Mouse (Mus musculus): ENCODE results near the gene Notch1. TPM values are rescaled to one million over a fixed set of nuclear protein-coding genes. Genes with fewer than 3 reads are reported as not detected.
A peak's percentile ranks its signal among the peaks of the same experiment; 100 is the strongest.

Notch1 gene
- total and polyA plus RNA-seq, 2 experiments = 6.2 to 9.7 TPM

DNA sequence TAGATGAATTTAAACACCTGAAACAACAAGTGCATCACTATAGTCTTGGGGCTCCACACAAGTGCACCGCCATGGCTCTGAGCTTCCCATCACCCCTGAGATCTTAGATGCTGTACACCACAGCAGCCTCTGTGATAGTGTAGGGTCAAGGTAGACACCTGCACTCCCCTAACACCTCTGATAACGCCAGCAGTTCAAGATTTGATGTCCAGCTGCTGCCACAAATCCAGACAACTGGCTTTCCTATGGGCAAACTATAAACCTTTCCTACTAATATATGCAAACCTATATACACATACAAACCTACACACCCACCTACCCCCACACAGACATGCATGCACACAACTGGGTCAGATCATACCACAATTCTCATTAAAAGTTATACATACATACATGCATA lies 91.9 kb downstream of the Notch1 start:
- no peak for TF ChIP-seq CTCF (IDR thresholded peaks at IDR 0.05; ENCODE audit: low read depth, low read length)
- TF ChIP-seq POLR2A (IDR thresholded peaks at IDR 0.05; ENCODE audit: extremely low read depth, insufficient read depth, low read length) = no peak
- H3K4me3 ChIP-seq (ENCODE audit: insufficient read depth, low read depth, low read length) = no peak overlapping the region

GRCm38 (mm10) chr2:26423086-26423485 lies 93.4 kb downstream of the Notch1 start:
- no peak overlapping the region for H3K4me3 ChIP-seq (ENCODE audit: insufficient read depth, low read depth, low read length)
- H3K27me3 ChIP-seq (ENCODE audit: control insufficient read depth, insufficient read depth, low read length) = no peaks in the 10 kb centered on the region
- WGBS = 50% methylated on average over 1 of the region's 1 CpGs
- H3K36me3 ChIP-seq (ENCODE audit: control insufficient read depth, insufficient read depth, low read length) = peaks cover 79% of the 10 kb centered on the region
- TF ChIP-seq POLR2A (IDR thresholded peaks at IDR 0.05; ENCODE audit: extremely low read depth, insufficient read depth, low read length) = no peak
- TF ChIP-seq CTCF (IDR thresholded peaks at IDR 0.05; ENCODE audit: low read depth, low read length) = no peak
- no peak overlapping the region for H3K27ac ChIP-seq (replicated peaks; ENCODE audit: insufficient read depth, low read depth, low read length)
- H3K4me1 ChIP-seq (ENCODE audit: control insufficient read depth, insufficient read depth, low read length) = no peaks in the 10 kb centered on the region
- H3K9ac ChIP-seq (ENCODE audit: low read depth, low read length) = no peak overlapping the region
- DNase-seq (ENCODE audit: extremely low read depth, low read depth, low spot score) = peak; percentile 67
- peaks cover 3% of the 10 kb centered on the region; the same call in 1 of the 2 replicates for H3K79me2 ChIP-seq (ENCODE audit: control insufficient read depth, insufficient read depth, low read length)

More for the DNA sequence above, 91.9 kb downstream of the Notch1 start:
- Histone ChIP-seq H3K27me3 (ENCODE audit: control insufficient read depth, insufficient read depth, low read length) (no peaks in the 10 kb centered on the region), H3K79me2 (ENCODE audit: control insufficient read depth, insufficient read depth, low read length) (peaks cover 3% of the 10 kb centered on the region; the same call in 1 of the 2 replicates), H3K36me3 (ENCODE audit: control insufficient read depth, insufficient read depth, low read length) (peaks cover 81% of the 10 kb centered on the region), H3K27ac (replicated peaks; ENCODE audit: insufficient read depth, low read depth, low read length) (no peak overlapping the region), H3K9ac (ENCODE audit: low read depth, low read length) (no peak overlapping the region), H3K4me1 (ENCODE audit: control insufficient read depth, insufficient read depth, low read length) (no peaks in the 10 kb centered on the region)
- WGBS = 98% methylated on average over 2 of the region's 2 CpGs
- DNase-seq (ENCODE audit: extremely low read depth, low read depth, low spot score) = no peak

DNA sequence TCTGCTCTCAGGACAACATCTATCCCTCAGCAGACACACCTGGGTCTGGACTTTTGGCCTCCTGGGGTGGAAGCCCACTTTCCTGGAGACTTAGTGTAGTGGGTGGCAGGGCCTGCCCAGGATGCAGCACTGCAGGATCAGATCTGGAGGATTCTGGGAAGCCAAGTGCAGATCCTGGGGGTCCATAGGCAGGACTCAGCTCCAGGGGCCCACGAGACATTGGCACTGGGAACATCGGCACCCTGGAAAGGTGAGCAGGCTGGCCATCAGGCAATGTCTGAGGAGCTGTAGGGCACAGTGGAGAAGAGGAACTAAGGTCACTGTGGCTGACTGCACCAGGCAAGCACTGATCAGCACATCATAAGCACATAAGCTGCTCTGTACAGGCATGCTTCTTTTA lies 94.5 kb downstream of the Notch1 start:
- 95% methylated on average over 2 of the region's 2 CpGs for WGBS

GRCm38 (mm10) chr2:26418120-26418519 lies 98.3 kb downstream of the Notch1 start:
- H3K79me2 ChIP-seq (ENCODE audit: control insufficient read depth, insufficient read depth, low read length) = no peaks in the 10 kb centered on the region
- WGBS = 18% methylated on average over 1 of the region's 1 CpGs
- peaks cover 71% of the 10 kb centered on the region for H3K36me3 ChIP-seq (ENCODE audit: control insufficient read depth, insufficient read depth, low read length)
- no peaks in the 10 kb centered on the region for H3K4me1 ChIP-seq (ENCODE audit: control insufficient read depth, insufficient read depth, low read length)
- peak; percentile 40 for DNase-seq (ENCODE audit: extremely low read depth, low read depth, low spot score)
- no peaks in the 10 kb centered on the region for H3K27me3 ChIP-seq (ENCODE audit: control insufficient read depth, insufficient read depth, low read length)
- H3K27ac ChIP-seq (replicated peaks; ENCODE audit: insufficient read depth, low read depth, low read length) = no peak overlapping the region
- no peak for TF ChIP-seq POLR2A (IDR thresholded peaks at IDR 0.05; ENCODE audit: extremely low read depth, insufficient read depth, low read length)
- TF ChIP-seq CTCF (IDR thresholded peaks at IDR 0.05; ENCODE audit: low read depth, low read length) = no peak
- no peak overlapping the region for H3K9ac ChIP-seq (ENCODE audit: low read depth, low read length)
- H3K4me3 ChIP-seq (ENCODE audit: insufficient read depth, low read depth, low read length) = no peak overlapping the region

More for the DNA sequence above, 94.5 kb downstream of the Notch1 start:
- no peak for DNase-seq (ENCODE audit: extremely low read depth, low read depth, low spot score)
- no peak overlapping the region for H3K9ac ChIP-seq (ENCODE audit: low read depth, low read length)
- H3K27ac ChIP-seq (replicated peaks; ENCODE audit: insufficient read depth, low read depth, low read length) = no peak overlapping the region
- H3K36me3 ChIP-seq (ENCODE audit: control insufficient read depth, insufficient read depth, low read length) = peaks cover 82% of the 10 kb centered on the region
- H3K4me1 ChIP-seq (ENCODE audit: control insufficient read depth, insufficient read depth, low read length) = no peaks in the 10 kb centered on the region
- no peak overlapping the region for H3K4me3 ChIP-seq (ENCODE audit: insufficient read depth, low read depth, low read length)
- TF ChIP-seq CTCF (IDR thresholded peaks at IDR 0.05; ENCODE audit: low read depth, low read length) = no peak
- no peak for TF ChIP-seq POLR2A (IDR thresholded peaks at IDR 0.05; ENCODE audit: extremely low read depth, insufficient read depth, low read length)
- H3K27me3 ChIP-seq (ENCODE audit: control insufficient read depth, insufficient read depth, low read length) = no peaks in the 10 kb centered on the region
- H3K79me2 ChIP-seq (ENCODE audit: control insufficient read depth, insufficient read depth, low read length) = peaks cover 3% of the 10 kb centered on the region; the same call in 1 of the 2 replicates

DNA sequence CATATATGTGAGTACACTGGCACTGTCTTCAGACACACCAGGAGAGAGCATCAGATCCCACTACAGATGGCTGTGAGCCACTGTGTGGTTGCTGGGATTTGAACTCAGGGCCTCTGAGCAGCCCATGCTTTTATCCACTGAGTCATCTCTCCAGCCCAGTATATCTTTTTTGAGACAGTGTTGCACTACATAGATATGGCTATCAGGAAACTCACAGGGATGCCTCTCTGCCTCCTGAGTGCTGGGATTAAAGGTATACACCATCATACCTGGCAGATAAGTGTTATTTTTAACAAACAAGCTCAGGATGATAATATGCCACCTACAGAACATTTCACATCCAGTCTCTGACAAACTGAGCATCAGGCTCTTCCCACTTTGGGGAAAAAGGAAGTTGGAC lies 99.4 kb downstream of the Notch1 start:
- Histone ChIP-seq H3K36me3 (ENCODE audit: control insufficient read depth, insufficient read depth, low read length) (peaks cover 67% of the 10 kb centered on the region), H3K27ac (replicated peaks; ENCODE audit: insufficient read depth, low read depth, low read length) (no peak overlapping the region)
- DNase-seq (ENCODE audit: extremely low read depth, low read depth, low spot score) = no peak

DNA sequence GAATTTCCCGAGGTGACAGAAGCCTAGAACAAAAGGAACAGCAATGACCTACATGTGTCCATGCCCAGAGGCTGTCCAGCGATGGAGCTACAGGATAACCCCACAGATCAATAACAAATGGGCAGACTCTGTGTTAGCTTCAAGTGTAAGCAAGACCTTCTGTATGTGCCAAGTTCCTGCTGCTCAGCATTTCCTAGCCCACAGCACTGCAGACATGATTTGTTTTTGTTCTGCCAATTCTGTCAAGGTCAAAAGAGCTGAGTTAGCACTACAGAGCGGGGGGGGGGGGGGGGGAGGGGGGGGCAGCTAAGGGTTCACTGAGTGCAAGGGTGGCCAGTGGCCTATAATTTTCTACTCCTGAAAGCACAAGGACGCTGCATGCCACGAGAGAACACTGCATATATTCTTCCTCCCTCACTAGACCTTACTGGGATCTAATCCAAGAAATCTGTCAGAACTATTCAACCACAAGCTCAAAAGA lies 105.5 kb downstream of the Notch1 start:
- peaks cover 21% of the 10 kb centered on the region for H3K4me1 ChIP-seq (ENCODE audit: control insufficient read depth, insufficient read depth, low read length)
- no peak overlapping the region for H3K4me3 ChIP-seq (ENCODE audit: insufficient read depth, low read depth, low read length)
- peaks cover 33% of the 10 kb centered on the region for H3K36me3 ChIP-seq (ENCODE audit: control insufficient read depth, insufficient read depth, low read length)
- no peak overlapping the region for H3K9ac ChIP-seq (ENCODE audit: low read depth, low read length)
- 5% methylated on average over 5 of the region's 5 CpGs for WGBS
- TF ChIP-seq CTCF (IDR thresholded peaks at IDR 0.05; ENCODE audit: low read depth, low read length) (no peak), POLR2A (IDR thresholded peaks at IDR 0.05; ENCODE audit: extremely low read depth, insufficient read depth, low read length) (no peak)
- H3K27me3 ChIP-seq (ENCODE audit: control insufficient read depth, insufficient read depth, low read length) = no peaks in the 10 kb centered on the region
- peak overlapping the region; percentile 56 for H3K27ac ChIP-seq (replicated peaks; ENCODE audit: insufficient read depth, low read depth, low read length)
- H3K79me2 ChIP-seq (ENCODE audit: control insufficient read depth, insufficient read depth, low read length) = peaks cover 21% of the 10 kb centered on the region; the same call in 1 of the 2 replicates
- DNase-seq (ENCODE audit: extremely low read depth, low read depth, low spot score) = peak; percentile 100

More for the DNA sequence above, 99.4 kb downstream of the Notch1 start:
- Histone ChIP-seq H3K4me3 (ENCODE audit: insufficient read depth, low read depth, low read length) (no peak overlapping the region), H3K4me1 (ENCODE audit: control insufficient read depth, insufficient read depth, low read length) (0 out of 2 replicates have a peak, but pooled peaks cover 2% of the 10 kb centered on the region), H3K79me2 (ENCODE audit: control insufficient read depth, insufficient read depth, low read length) (no peaks in the 10 kb centered on the region), H3K27me3 (ENCODE audit: control insufficient read depth, insufficient read depth, low read length) (no peaks in the 10 kb centered on the region), H3K9ac (ENCODE audit: low read depth, low read length) (no peak overlapping the region)
- no peak for TF ChIP-seq CTCF (IDR thresholded peaks at IDR 0.05; ENCODE audit: low read depth, low read length)
- no peak for TF ChIP-seq POLR2A (IDR thresholded peaks at IDR 0.05; ENCODE audit: extremely low read depth, insufficient read depth, low read length)
